Mouse (Mus musculus) liver, embryonic 14.5 days (tissue): ENCODE data around the gene Serpina3i. TPM values are rescaled to one million over a fixed set of nuclear protein-coding genes. Genes with fewer than 3 reads are reported as not detected.

ENCODE experiments used
- ATAC-seq: fragments of 200-750 bp; cut with Nextera tagmentation; 2 replicates; pipeline ENCODE4 v1.8.0; 2017; ENCODE audit warnings: moderate number of reproducible peaks, mild to moderate bottlenecking, moderate library complexity; ENCODE audit not compliant: insufficient read depth
- DNase-seq, 3 experiments: peaks; one replicate each; pipeline ENCODE4 v3.0.0-alpha.2; 2012 to 2013; ENCODE audit warnings: low read depth in 3 of 3, low spot score in 3 of 3
- H3K27ac ChIP-seq: fragments of 300-500 bp; sonication (generic); 2 replicates; pipeline ENCODE4 v1.5.1; 2014; ENCODE audit warnings: moderate library complexity, mild to moderate bottlenecking, control low read depth, inconsistent platforms
- H3K27me3 ChIP-seq: fragments of 300-500 bp; sonication (generic); 2 replicates; pipeline ENCODE4 v1.6.1; 2014; ENCODE audit warnings: mild to moderate bottlenecking, low read length, moderate library complexity; ENCODE audit not compliant: control insufficient read depth, insufficient read depth
- H3K36me3 ChIP-seq: fragments of 300-500 bp; sonication (generic); replicated peaks from 2 replicates; pipeline ENCODE4 v1.6.1; 2014; ENCODE audit warnings: low read depth; ENCODE audit not compliant: control insufficient read depth, insufficient read depth
- H3K4me1 ChIP-seq, 2 experiments: fragments of 200-500 bp in 1 of 2; fragments of 300-500 bp in 1 of 2; sonication (generic) in 1 of 2; replicated peaks; 2 replicates each; pipeline ENCODE4 v1.6.1; 2012 to 2014; ENCODE audit warnings: antibody characterized with exemption in 1 of 2, inconsistent platforms in 1 of 2, low read length in 1 of 2; ENCODE audit not compliant: control insufficient read depth in 2 of 2, insufficient read depth in 2 of 2
- H3K4me2 ChIP-seq: fragments of 300-500 bp; sonication (generic); 2 replicates; pipeline ENCODE4 v1.6.1; 2014; ENCODE audit warnings: low read depth, mild to moderate bottlenecking, control low read depth, moderate library complexity
- H3K4me3 ChIP-seq, 2 experiments: fragments of 200-500 bp in 1 of 2; fragments of 300-500 bp in 1 of 2; sonication (generic) in 1 of 2; 2 replicates each; pipeline ENCODE4 v1.5.1; 2012 to 2014; ENCODE audit warnings: low read depth in 2 of 2, low read length in 2 of 2, mild to moderate bottlenecking in 2 of 2, control low read depth in 1 of 2, inconsistent platforms in 1 of 2, moderate library complexity in 1 of 2; ENCODE audit not compliant: insufficient read depth in 1 of 2
- H3K9ac ChIP-seq: fragments of 300-500 bp; sonication (generic); replicated peaks from 2 replicates; pipeline ENCODE4 v1.6.1; 2014; ENCODE audit warnings: mild to moderate bottlenecking, control low read depth, moderate library complexity
- H3K9me3 ChIP-seq: fragments of 300-500 bp; sonication (generic); 2 replicates; pipeline ENCODE4 v1.6.1; 2016; ENCODE audit warnings: low read length, mixed read lengths; ENCODE audit not compliant: control insufficient read depth
- CTCF ChIP-seq: IDR thresholded peaks from 2 replicates; pipeline ENCODE4 v1.5.1; 2016; ENCODE audit warnings: antibody characterized with exemption, low read depth, control low read depth
- EP300 ChIP-seq: IDR thresholded peaks from 2 replicates; pipeline ENCODE4 v1.6.1; 2016; ENCODE audit warnings: antibody characterized with exemption, low read depth
- WGBS: fragments of 180-500 bp; shearing (Covaris S2); extraction: QIAGEN DNeasy Blood & Tissue Kit; methylation state at CpG from one replicate; pipeline ENCODE4 v1.1.7; 2014; ENCODE audit not compliant: insufficient replicate concordance; 5-methylcytosine and 5-hydroxymethylcytosine counted together
- polyA plus RNA-seq, 2 experiments: library from polyadenylated mRNA; depleted of rRNA in 1 of 2; stranded (reverse) in 1 of 2; unstranded in 1 of 2; fragments of >200 nt; fragmentation: Nextera tagmentation in 1 of 2; extraction: Ambion mirVana in 1 of 2; gene quantifications; 2 replicates each; pipeline versions ENCODE4 v1.2.1 to v1.2.3; 2012 to 2014

Gene Serpina3i
- polyA plus RNA-seq, 2 experiments, result 0.06 to 0.27 TPM

DNA sequence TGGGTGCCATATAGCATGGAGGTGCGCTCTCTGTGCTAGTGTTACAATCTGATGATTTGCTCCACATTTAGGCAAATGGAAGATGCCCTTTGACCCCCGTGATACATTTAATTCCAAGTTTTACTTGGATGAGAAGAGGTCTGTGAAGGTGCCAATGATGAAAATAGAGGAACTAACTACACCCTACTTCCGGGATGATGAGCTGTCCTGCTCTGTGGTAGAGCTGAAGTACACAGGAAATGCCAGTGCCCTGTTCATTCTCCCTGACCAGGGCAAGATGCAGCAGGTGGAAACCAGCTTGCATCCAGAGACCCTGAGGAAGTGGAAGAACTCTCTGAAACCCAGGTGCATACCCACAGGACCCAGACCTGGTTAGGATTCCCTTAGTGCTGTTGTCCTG lies 3.5 kb downstream of the Serpina3i start:
- no peak for TF ChIP-seq CTCF
- TF ChIP-seq EP300, result no peak
- no peak for DNase-seq
- Histone ChIP-seq H3K36me3 (no peaks in the 10 kb centered on the region), H3K27ac (no peak overlapping the region), H3K27me3 (no peaks in the 10 kb centered on the region), H3K4me3 (no peak overlapping the region), H3K9ac (no peak overlapping the region), H3K9me3 (no peaks in the 10 kb centered on the region), H3K4me2 (no peak overlapping the region), H3K4me1 (no peaks in the 10 kb centered on the region)
- ATAC-seq, result no peak
- WGBS, result 32% methylated on average over 3 of the region's 3 CpGs

- WGBS, result 71% methylated on average over 18 of the region's 18 CpGs
- no peak overlapping the region for H3K9ac ChIP-seq
- no peaks in the 10 kb centered on the region for H3K4me1 ChIP-seq
- no peak overlapping the region for H3K4me2 ChIP-seq
- ATAC-seq (no peak), DNase-seq (no peak)
- H3K36me3 ChIP-seq, result no peaks in the 10 kb centered on the region
- H3K9me3 ChIP-seq, result no peaks in the 10 kb centered on the region
- no peaks in the 10 kb centered on the region for H3K27me3 ChIP-seq
- H3K4me3 ChIP-seq, result no peak overlapping the region
- TF ChIP-seq EP300 (no peak), CTCF (no peak)
- H3K27ac ChIP-seq, result no peak overlapping the region
These were observed 15.5 kb downstream of the Serpina3i start for GRCm38 (mm10) chr12:104278216-104279055.

- no peak for DNase-seq
- no peak for ATAC-seq
- Histone ChIP-seq H3K9me3 (no peaks in the 10 kb centered on the region), H3K36me3 (no peaks in the 10 kb centered on the region), H3K4me3 (no peak overlapping the region), H3K4me2 (no peak overlapping the region), H3K9ac (no peak overlapping the region), H3K27ac (no peak overlapping the region), H3K4me1 (no peaks in the 10 kb centered on the region), H3K27me3 (no peaks in the 10 kb centered on the region)
- TF ChIP-seq CTCF, result no peak
- TF ChIP-seq EP300, result no peak
- 41% methylated on average over 3 of the region's 3 CpGs for WGBS
These were observed 16.1 kb downstream of the Serpina3i start for GRCm38 (mm10) chr12:104279056-104279435.

GRCm38 (mm10) chr12:104283380-104283779 lies 20.5 kb downstream of the Serpina3i start:
- no peaks in the 10 kb centered on the region for H3K4me1 ChIP-seq
- no peaks in the 10 kb centered on the region for H3K36me3 ChIP-seq
- ATAC-seq (no peak), DNase-seq (no peak)
- 78% methylated on average over 11 of the region's 11 CpGs for WGBS
- no peak overlapping the region for H3K9ac ChIP-seq
- H3K9me3 ChIP-seq, result no peaks in the 10 kb centered on the region
- no peak for TF ChIP-seq EP300
- TF ChIP-seq CTCF, result no peak
- no peak overlapping the region for H3K4me2 ChIP-seq
- no peaks in the 10 kb centered on the region for H3K27me3 ChIP-seq
- no peak overlapping the region for H3K27ac ChIP-seq
- H3K4me3 ChIP-seq, result no peak overlapping the region

DNA sequence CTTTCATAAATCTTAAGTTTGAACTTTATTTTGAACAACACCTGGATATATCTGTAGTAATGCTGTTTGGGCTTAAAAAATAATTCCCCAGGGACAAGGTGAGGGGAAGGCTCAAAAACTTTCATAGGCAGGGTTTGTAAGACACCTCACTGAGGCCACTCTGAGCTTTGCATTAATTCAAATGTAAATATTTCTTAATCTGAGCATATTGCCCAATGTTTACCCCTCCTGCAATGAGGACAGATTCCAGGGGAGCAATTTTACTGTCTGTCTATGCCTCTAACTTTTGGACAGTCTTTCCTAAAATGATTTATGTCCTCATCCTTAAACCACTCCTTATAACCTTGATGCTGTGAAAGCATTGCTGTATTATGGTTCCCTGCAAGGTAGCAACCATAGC lies 25.4 kb downstream of the Serpina3i start:
- H3K4me3 ChIP-seq, result no peak overlapping the region
- no peaks in the 10 kb centered on the region for H3K9me3 ChIP-seq
- DNase-seq, result no peak
- ATAC-seq, result no peak
- H3K27me3 ChIP-seq, result no peaks in the 10 kb centered on the region
- H3K36me3 ChIP-seq, result no peaks in the 10 kb centered on the region
- H3K4me2 ChIP-seq, result no peak overlapping the region
- no peaks in the 10 kb centered on the region for H3K4me1 ChIP-seq
- no peak for TF ChIP-seq CTCF
- no peak for TF ChIP-seq EP300
- no peak overlapping the region for H3K9ac ChIP-seq
- H3K27ac ChIP-seq, result no peak overlapping the region
